Mouse (Mus musculus) embryonic facial prominence, embryonic 12.5 days (tissue): ENCODE results near the gene Smarcb1. TPM values are rescaled to one million over a fixed set of nuclear protein-coding genes. Genes with fewer than 3 reads are reported as not detected.
A peak's percentile ranks its signal among the peaks of the same experiment; 100 is the strongest.
"Not testable (repeated sequence)": the region's sequence is repeated elsewhere in the genome, so short reads cannot be mapped to it uniquely, and the experiment has no call there.

Experiments
- ATAC-seq: fragments of 200-750 bp; cut with Nextera tagmentation; 2 replicates; pipeline ENCODE4 v1.8.0; 2017; ENCODE audit not compliant: insufficient number of reproducible peaks, insufficient read depth, low FRiP score, low TSS enrichment
- H3K27ac ChIP-seq: fragments of 300-500 bp; sonication (generic); 2 replicates; pipeline ENCODE4 v1.5.1; 2016; ENCODE audit warnings: mild to moderate bottlenecking
- H3K27me3 ChIP-seq: fragments of 300-500 bp; sonication (generic); 2 replicates; pipeline ENCODE4 v1.6.1; 2016; ENCODE audit warnings: mild to moderate bottlenecking, moderate library complexity
- H3K36me3 ChIP-seq: fragments of 300-500 bp; sonication (generic); 2 replicates; pipeline ENCODE4 v1.6.1; 2016; ENCODE audit warnings: mild to moderate bottlenecking
- H3K4me1 ChIP-seq: fragments of 300-500 bp; sonication (generic); 2 replicates; pipeline ENCODE4 v1.6.1; 2016
- H3K4me2 ChIP-seq: fragments of 300-500 bp; sonication (generic); replicated peaks from 2 replicates; pipeline ENCODE4 v1.6.1; 2016; ENCODE audit warnings: mild to moderate bottlenecking, moderate library complexity
- H3K4me3 ChIP-seq: fragments of 300-500 bp; sonication (generic); 2 replicates; pipeline ENCODE4 v1.5.1; 2016; ENCODE audit warnings: mild to moderate bottlenecking
- H3K9ac ChIP-seq: fragments of 300-500 bp; sonication (generic); 2 replicates; pipeline ENCODE4 v1.6.1; 2016; ENCODE audit warnings: mild to moderate bottlenecking, moderate library complexity
- H3K9me3 ChIP-seq: fragments of 300-500 bp; sonication (generic); 2 replicates; pipeline ENCODE4 v1.6.1; 2016; ENCODE audit warnings: mild to moderate bottlenecking, moderate library complexity
- WGBS: fragments of 180-500 bp; shearing (Covaris S2); methylation state at CpG from one replicate; pipeline ENCODE4 v1.1.7; 2016; 5-methylcytosine and 5-hydroxymethylcytosine counted together
- polyA plus RNA-seq: library from polyadenylated mRNA; unstranded; fragments of >200 nt; fragmentation: Nextera tagmentation; extraction: Ambion mirVana; gene quantifications from 2 replicates; pipeline ENCODE4 v1.2.1, GENCODE M21; 2016

The Smarcb1 gene
- polyA plus RNA-seq, 1 experiment from 2014 or later: 269 TPM

GRCm38 (mm10) chr10:75859786-75860470 is 61.5 kb downstream of the Smarcb1 start, which contains the start of gene Mif:
Mif (minus strand) TSS chr10:75860240.
- not testable (repeated sequence) for H3K9me3 ChIP-seq, H3K27me3 ChIP-seq
- H3K4me3 ChIP-seq: peak within 1 kb of the TSS; percentile 76
- H3K9ac ChIP-seq: peak within 1 kb of the TSS; percentile 89
- peak; percentile 96 for ATAC-seq
- peaks cover 17% of the 10 kb centered on the region for H3K4me1 ChIP-seq
- WGBS: under 1% methylated on average over 46 of the region's 46 CpGs
- peak within 1 kb of the TSS; percentile 82 for H3K4me2 ChIP-seq
- H3K27ac ChIP-seq: peak within 1 kb of the TSS; percentile 96
- peaks cover 18% of the 10 kb centered on the region for H3K36me3 ChIP-seq

- H3K4me3 ChIP-seq: peak overlapping the region; percentile 76
- no peaks in the 10 kb centered on the region for H3K9me3 ChIP-seq
- peaks cover 18% of the 10 kb centered on the region for H3K36me3 ChIP-seq
- ATAC-seq: peak; percentile 67
- no peaks in the 10 kb centered on the region for H3K27me3 ChIP-seq
- 2% methylated on average over 27 of the region's 27 CpGs for WGBS
- H3K4me2 ChIP-seq: peak overlapping the region; percentile 82
- H3K4me1 ChIP-seq: peaks cover 17% of the 10 kb centered on the region
- H3K9ac ChIP-seq: peak overlapping the region; percentile 89
- peak overlapping the region; percentile 96 for H3K27ac ChIP-seq
These were observed 62.2 kb downstream of the Smarcb1 start for GRCm38 (mm10) chr10:75859107-75859746.

DNA sequence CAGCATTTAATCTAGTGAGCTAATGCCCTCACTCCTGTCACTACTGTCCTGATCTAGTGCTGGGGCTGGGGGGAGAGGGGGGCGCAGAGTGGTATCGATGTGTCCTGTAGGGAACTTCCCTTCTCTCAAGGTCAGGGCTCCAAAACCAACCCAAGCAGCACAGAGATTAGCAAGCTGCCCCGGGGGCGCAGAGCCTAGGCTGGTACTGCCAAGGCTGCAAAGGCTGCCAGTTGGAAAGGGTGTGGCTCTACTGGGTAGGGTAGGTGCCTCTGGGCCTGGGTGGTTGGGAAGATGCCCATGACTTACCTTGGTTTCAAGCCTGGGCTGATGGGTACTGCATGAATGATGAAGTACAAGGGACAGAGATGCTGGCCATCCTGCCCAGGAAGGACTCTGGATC is 63.8 kb downstream of the Smarcb1 start:
- peaks cover 18% of the 10 kb centered on the region for H3K36me3 ChIP-seq
- no peak overlapping the region for H3K4me2 ChIP-seq
- ATAC-seq: no peak
- H3K27ac ChIP-seq: no peak overlapping the region
- H3K4me3 ChIP-seq: no peak overlapping the region
- no peak overlapping the region for H3K9ac ChIP-seq
- no peaks in the 10 kb centered on the region for H3K9me3 ChIP-seq
- no peaks in the 10 kb centered on the region for H3K27me3 ChIP-seq
- peaks cover 17% of the 10 kb centered on the region for H3K4me1 ChIP-seq
- 95% methylated on average over 4 of the region's 4 CpGs for WGBS

DNA sequence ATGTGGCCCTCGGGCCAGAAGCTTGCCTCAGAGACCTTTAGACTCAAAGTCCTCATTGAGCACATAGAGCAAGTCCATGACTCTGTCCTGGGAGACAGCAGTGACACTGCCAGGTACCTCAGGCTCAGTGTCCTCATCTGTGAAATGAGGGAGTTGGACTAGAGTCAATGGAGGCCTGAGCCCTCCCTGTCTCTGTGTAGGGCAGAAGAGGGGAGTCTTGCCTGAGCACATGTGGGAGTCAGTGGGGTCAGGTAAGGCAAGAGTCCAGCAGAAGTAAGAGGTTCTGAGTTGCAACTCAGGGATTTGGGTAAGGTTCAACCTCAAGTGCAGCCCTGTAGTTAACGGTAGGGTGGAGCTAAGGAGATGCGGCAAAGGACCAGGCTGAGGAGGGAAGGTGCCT is 64.4 kb downstream of the Smarcb1 start:
- ATAC-seq: no peak
- no peaks in the 10 kb centered on the region for H3K9me3 ChIP-seq
- no peak overlapping the region for H3K4me2 ChIP-seq
- H3K36me3 ChIP-seq: peaks cover 18% of the 10 kb centered on the region
- H3K27me3 ChIP-seq: no peaks in the 10 kb centered on the region
- peaks cover 17% of the 10 kb centered on the region for H3K4me1 ChIP-seq
- 78% methylated on average over 3 of the region's 3 CpGs for WGBS
- no peak overlapping the region for H3K27ac ChIP-seq
- no peak overlapping the region for H3K9ac ChIP-seq
- no peak overlapping the region for H3K4me3 ChIP-seq

- Histone ChIP-seq H3K4me3 (no peak overlapping the region), H3K4me1 (peaks cover 23% of the 10 kb centered on the region), H3K9me3 (no peaks in the 10 kb centered on the region), H3K36me3 (peaks cover 18% of the 10 kb centered on the region), H3K4me2 (no peak overlapping the region), H3K27ac (no peak overlapping the region), H3K9ac (no peak overlapping the region), H3K27me3 (no peaks in the 10 kb centered on the region)
- no peak for ATAC-seq
- WGBS: 73% methylated on average over 11 of the region's 11 CpGs
These were observed 65.1 kb downstream of the Smarcb1 start for GRCm38 (mm10) chr10:75856155-75856907.

DNA sequence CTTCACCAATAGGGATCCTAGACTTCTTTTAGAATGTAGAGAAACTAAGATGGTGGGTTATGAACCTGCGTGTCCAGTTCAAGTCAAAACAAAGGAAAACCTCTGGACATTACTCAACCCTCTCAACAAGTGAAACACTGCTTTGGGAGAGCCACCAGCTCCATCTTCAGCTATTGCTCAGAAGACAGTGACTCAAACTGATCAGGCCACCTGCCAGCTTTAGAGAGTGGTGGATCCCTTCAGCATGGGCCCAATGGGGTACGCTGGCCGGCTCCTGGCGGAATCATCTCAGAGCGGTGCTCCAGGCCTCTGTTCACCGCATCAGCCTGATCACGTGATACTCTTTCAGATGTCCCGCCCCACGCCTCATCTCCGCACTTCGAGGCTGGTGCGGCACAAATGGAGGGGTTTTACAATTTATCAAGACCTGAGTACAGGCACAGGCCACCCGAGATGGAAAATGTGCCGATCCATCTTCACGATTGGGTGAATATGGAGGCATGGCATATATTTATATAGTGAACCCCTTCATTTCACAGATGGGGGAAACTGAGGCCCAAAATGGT is 65.9 kb downstream of the Smarcb1 start:
- H3K27me3 ChIP-seq: no peaks in the 10 kb centered on the region
- no peak overlapping the region for H3K4me3 ChIP-seq
- peaks cover 18% of the 10 kb centered on the region for H3K36me3 ChIP-seq
- no peak for ATAC-seq
- 86% methylated on average over 15 of the region's 15 CpGs for WGBS
- no peak overlapping the region for H3K9ac ChIP-seq
- H3K4me1 ChIP-seq: peaks cover 21% of the 10 kb centered on the region
- H3K27ac ChIP-seq: no peak overlapping the region
- H3K4me2 ChIP-seq: no peak overlapping the region
- H3K9me3 ChIP-seq: no peaks in the 10 kb centered on the region

DNA sequence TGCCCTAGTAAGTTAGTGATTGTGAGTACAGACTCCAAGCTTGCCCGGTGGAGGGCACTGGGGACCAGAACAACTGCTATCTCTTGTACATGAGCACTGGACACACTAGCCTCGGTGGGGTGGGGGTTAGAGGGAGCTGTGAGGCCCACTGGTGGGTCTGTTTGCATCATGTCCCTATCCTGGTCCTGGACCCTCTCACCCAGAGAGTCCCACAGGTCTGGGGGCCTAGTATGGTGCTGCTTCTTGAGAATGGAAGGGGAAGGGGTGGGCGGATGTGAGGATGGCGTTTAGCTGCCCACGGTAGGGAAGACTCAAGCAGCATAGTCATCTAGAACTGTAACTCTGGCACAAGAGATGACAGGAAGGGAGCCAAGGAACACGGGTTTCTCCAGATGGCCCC is 66.6 kb downstream of the Smarcb1 start:
- no peak overlapping the region for H3K4me3 ChIP-seq
- H3K4me1 ChIP-seq: peaks cover 20% of the 10 kb centered on the region
- no peak for ATAC-seq
- no peaks in the 10 kb centered on the region for H3K9me3 ChIP-seq
- peaks cover 18% of the 10 kb centered on the region for H3K36me3 ChIP-seq
- H3K9ac ChIP-seq: no peak overlapping the region
- H3K27ac ChIP-seq: no peak overlapping the region
- H3K4me2 ChIP-seq: no peak overlapping the region
- H3K27me3 ChIP-seq: no peaks in the 10 kb centered on the region
- 84% methylated on average over 6 of the region's 6 CpGs for WGBS

GRCm38 (mm10) chr10:75854096-75854495 is 67.3 kb downstream of the Smarcb1 start:
- H3K4me1 ChIP-seq: peaks cover 19% of the 10 kb centered on the region
- no peaks in the 10 kb centered on the region for H3K27me3 ChIP-seq
- no peak overlapping the region for H3K4me2 ChIP-seq
- H3K27ac ChIP-seq: no peak overlapping the region
- H3K9ac ChIP-seq: no peak overlapping the region
- WGBS: 52% methylated on average over 5 of the region's 5 CpGs
- H3K36me3 ChIP-seq: peaks cover 18% of the 10 kb centered on the region
- H3K4me3 ChIP-seq: no peak overlapping the region
- H3K9me3 ChIP-seq: no peaks in the 10 kb centered on the region
- no peak for ATAC-seq

DNA sequence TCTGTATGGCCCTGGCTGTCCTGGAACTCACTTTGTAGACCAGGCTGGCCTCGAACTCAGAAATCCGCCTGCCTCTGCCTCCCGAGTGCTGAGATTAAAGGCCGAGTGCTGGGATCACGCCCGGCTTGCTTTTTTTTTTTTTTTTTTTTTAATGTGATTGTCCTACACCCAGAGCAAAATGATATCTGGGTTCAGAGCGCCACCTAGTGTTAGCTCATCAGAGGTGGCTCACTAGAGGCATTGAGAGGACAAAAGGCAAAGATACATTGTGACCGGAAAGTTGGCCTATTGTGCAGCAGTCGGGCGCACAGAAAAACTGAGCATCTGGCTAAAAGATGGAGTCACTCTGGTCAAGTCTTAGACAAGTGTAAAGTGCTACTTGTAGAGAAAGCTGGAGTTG is 68.0 kb downstream of the Smarcb1 start:
- 30% methylated on average over 10 of the region's 10 CpGs for WGBS

GRCm38 (mm10) chr10:75852539-75853125 is 68.8 kb downstream of the Smarcb1 start:
- Histone ChIP-seq H3K4me1 (peaks cover 10% of the 10 kb centered on the region; the same call in 1 of the 2 replicates), H3K9ac (no peak overlapping the region), H3K27me3 (no peaks in the 10 kb centered on the region), H3K9me3 (no peaks in the 10 kb centered on the region), H3K4me3 (no peak overlapping the region), H3K4me2 (no peak overlapping the region), H3K27ac (no peak overlapping the region), H3K36me3 (peaks cover 9% of the 10 kb centered on the region)
- WGBS: 93% methylated on average over 12 of the region's 12 CpGs
- ATAC-seq: no peak

More for the DNA sequence above, 68.0 kb downstream of the Smarcb1 start:
- Histone ChIP-seq H3K4me3 (no peak overlapping the region), H3K9me3 (no peaks in the 10 kb centered on the region), H3K27me3 (no peaks in the 10 kb centered on the region), H3K27ac (no peak overlapping the region), H3K4me1 (peaks cover 13% of the 10 kb centered on the region), H3K36me3 (peaks cover 16% of the 10 kb centered on the region), H3K4me2 (no peak overlapping the region), H3K9ac (no peak overlapping the region)
- no peak; the same call in 1 of the 2 replicates for ATAC-seq

DNA sequence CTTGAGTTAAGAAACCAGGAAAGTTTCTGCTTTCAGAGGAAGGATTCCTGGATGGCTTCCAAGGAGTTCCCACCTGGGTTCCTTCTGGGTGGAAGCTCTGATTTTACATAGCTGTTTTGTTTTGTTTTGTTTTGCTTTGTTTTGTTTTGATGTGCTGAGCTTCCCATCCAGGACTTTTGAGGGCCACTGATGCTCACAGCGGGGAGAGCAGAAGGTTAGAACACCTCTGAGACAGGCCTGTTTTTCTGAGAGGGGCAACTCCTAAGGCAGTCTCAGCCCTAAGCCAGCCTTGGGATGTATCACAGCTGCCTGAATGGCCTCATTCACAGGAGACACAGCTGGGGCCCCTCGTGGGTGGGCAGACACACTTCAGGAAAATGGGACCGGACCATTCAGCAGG is 69.7 kb downstream of the Smarcb1 start:
- H3K4me1 ChIP-seq: peaks cover 10% of the 10 kb centered on the region; the same call in 1 of the 2 replicates
- no peak for ATAC-seq
- H3K36me3 ChIP-seq: no peaks in the 10 kb centered on the region
- no peaks in the 10 kb centered on the region for H3K27me3 ChIP-seq
- no peak overlapping the region for H3K4me3 ChIP-seq
- WGBS: 35% methylated on average over 3 of the region's 3 CpGs
- no peaks in the 10 kb centered on the region for H3K9me3 ChIP-seq
- no peak overlapping the region for H3K4me2 ChIP-seq
- H3K9ac ChIP-seq: no peak overlapping the region
- H3K27ac ChIP-seq: no peak overlapping the region
